Mouse (Mus musculus) cerebral cortex, adult 2 months (tissue): ENCODE data around the gene Slc16a1.

Source experiments
- WGBS: fragments of 180-500 bp; shearing (Covaris S2); methylation state at CpG from one replicate; pipeline ENCODE4 v1.1.7; 2018; 5-methylcytosine and 5-hydroxymethylcytosine counted together

The Slc16a1 gene

GRCm38 (mm10) chr3:104638932-104639748 is 672 bp downstream of the Slc16a1 start:
- WGBS: under 1% methylated on average over 58 of the region's 58 CpGs

GRCm38 (mm10) chr3:104639749-104640368 is 1.4 kb downstream of the Slc16a1 start:
- WGBS: 22% methylated on average over 10 of the region's 10 CpGs

GRCm38 (mm10) chr3:104641313-104641712 is 2.8 kb downstream of the Slc16a1 start:
- WGBS: 63% methylated on average over 1 of the region's 1 CpGs

GRCm38 (mm10) chr3:104643113-104643512 is 4.6 kb downstream of the Slc16a1 start:
- WGBS: 72% methylated on average over 4 of the region's 4 CpGs

- WGBS: 8% methylated on average over 2 of the region's 2 CpGs
Measured at GRCm38 (mm10) chr3:104643810-104644270, 5.4 kb downstream of the Slc16a1 start.

- WGBS: 82% methylated on average over 1 of the region's 1 CpGs
Measured at GRCm38 (mm10) chr3:104644371-104644770, 5.9 kb downstream of the Slc16a1 start.

GRCm38 (mm10) chr3:104654219-104654618 is 15.8 kb downstream of the Slc16a1 start:
- 89% methylated on average over 4 of the region's 4 CpGs for WGBS

- 73% methylated on average over 4 of the region's 4 CpGs for WGBS
Measured at GRCm38 (mm10) chr3:104654921-104655320, 16.5 kb downstream of the Slc16a1 start.

GRCm38 (mm10) chr3:104658706-104659105 is 20.2 kb downstream of the Slc16a1 start:
- WGBS: 85% methylated on average over 2 of the region's 2 CpGs

GRCm38 (mm10) chr3:104659758-104660157 is 21.3 kb downstream of the Slc16a1 start:
- WGBS: 94% methylated on average over 4 of the region's 4 CpGs

- 87% methylated on average over 3 of the region's 3 CpGs for WGBS
Measured at GRCm38 (mm10) chr3:104660522-104660921, 22.1 kb downstream of the Slc16a1 start.

- 55% methylated on average over 4 of the region's 4 CpGs for WGBS
Measured at GRCm38 (mm10) chr3:104662007-104662406, 23.5 kb downstream of the Slc16a1 start.

- WGBS: 81% methylated on average over 11 of the region's 11 CpGs
Measured at GRCm38 (mm10) chr3:104662926-104663325, 24.5 kb downstream of the Slc16a1 start.

GRCm38 (mm10) chr3:104666950-104667349 is 28.5 kb downstream of the Slc16a1 start:
- WGBS: 45% methylated on average over 4 of the region's 4 CpGs

- 45% methylated on average over 10 of the region's 10 CpGs for WGBS
Measured at GRCm38 (mm10) chr3:104667451-104667850, 29.0 kb downstream of the Slc16a1 start.

GRCm38 (mm10) chr3:104668989-104669388 is 30.5 kb downstream of the Slc16a1 start:
- WGBS: 79% methylated on average over 5 of the region's 5 CpGs

GRCm38 (mm10) chr3:104669856-104670182 is 31.4 kb downstream of the Slc16a1 start:
- WGBS: 81% methylated on average over 1 of the region's 1 CpGs

GRCm38 (mm10) chr3:104670183-104671020 is 31.9 kb downstream of the Slc16a1 start:
- 11% methylated on average over 1 of the region's 1 CpGs for WGBS

GRCm38 (mm10) chr3:104671543-104671942 is 33.1 kb downstream of the Slc16a1 start:
- 32% methylated on average over 6 of the region's 6 CpGs for WGBS

GRCm38 (mm10) chr3:104672041-104672440 is 33.6 kb downstream of the Slc16a1 start:
- 76% methylated on average over 4 of the region's 4 CpGs for WGBS

GRCm38 (mm10) chr3:104673642-104674328 is 35.3 kb downstream of the Slc16a1 start:
- WGBS: 89% methylated on average over 4 of the region's 4 CpGs
